Mouse (Mus musculus) hematopoietic stem cell, adult 5-6 weeks (primary cell): ENCODE results near the gene Acsl1. TPM values are rescaled to one million over a fixed set of nuclear protein-coding genes. Genes with fewer than 3 reads are reported as not detected.
A peak's percentile ranks its signal among the peaks of the same experiment; 100 is the strongest.

Source experiments
- ATAC-seq, 2 experiments: fragments of 125-278 bp in 1 of 2; replicated peaks in 1 of 2; 2 replicates each; pipeline ENCODE4 v1.8.0; 2016 to 2017; ENCODE audit warnings: inconsistent platforms in 2 of 2, mild to moderate bottlenecking in 2 of 2, moderate number of reproducible peaks in 2 of 2, low read depth in 1 of 2, moderate TSS enrichment in 1 of 2; ENCODE audit not compliant: low FRiP score in 2 of 2, poor library complexity in 2 of 2, severe bottlenecking in 2 of 2, insufficient read depth in 1 of 2, low TSS enrichment in 1 of 2
- total RNA-seq: library from RNA; stranded (forward); fragments of 172-1452, 232-1000 nt; gene quantifications from 2 replicates; pipeline ENCODE4 v1.2.3, GENCODE M21; 2017

Acsl1 gene
- total RNA-seq, 1 experiment from 2014 or later = 65.2 TPM

DNA sequence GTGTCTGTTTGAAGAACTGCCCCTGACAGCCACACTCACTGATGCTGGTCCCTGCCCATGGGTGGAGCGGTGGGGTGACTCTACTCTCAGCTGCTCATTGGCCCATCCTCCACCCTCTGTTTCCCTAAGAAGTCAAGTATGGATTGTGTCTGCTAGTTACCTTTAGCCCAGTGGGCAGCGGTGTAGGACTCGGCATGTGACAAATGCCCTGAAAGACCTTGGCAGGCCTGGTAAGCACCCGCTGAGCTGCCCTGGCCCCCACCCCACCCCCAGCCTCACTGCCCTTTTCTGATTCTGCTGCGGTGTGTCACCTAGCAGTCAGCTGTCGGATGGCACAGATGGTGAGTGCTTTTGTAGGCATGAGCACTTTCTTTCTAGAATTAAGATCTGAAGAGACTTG, 20.0 kb downstream of the Acsl1 start:
- no peak for ATAC-seq

DNA sequence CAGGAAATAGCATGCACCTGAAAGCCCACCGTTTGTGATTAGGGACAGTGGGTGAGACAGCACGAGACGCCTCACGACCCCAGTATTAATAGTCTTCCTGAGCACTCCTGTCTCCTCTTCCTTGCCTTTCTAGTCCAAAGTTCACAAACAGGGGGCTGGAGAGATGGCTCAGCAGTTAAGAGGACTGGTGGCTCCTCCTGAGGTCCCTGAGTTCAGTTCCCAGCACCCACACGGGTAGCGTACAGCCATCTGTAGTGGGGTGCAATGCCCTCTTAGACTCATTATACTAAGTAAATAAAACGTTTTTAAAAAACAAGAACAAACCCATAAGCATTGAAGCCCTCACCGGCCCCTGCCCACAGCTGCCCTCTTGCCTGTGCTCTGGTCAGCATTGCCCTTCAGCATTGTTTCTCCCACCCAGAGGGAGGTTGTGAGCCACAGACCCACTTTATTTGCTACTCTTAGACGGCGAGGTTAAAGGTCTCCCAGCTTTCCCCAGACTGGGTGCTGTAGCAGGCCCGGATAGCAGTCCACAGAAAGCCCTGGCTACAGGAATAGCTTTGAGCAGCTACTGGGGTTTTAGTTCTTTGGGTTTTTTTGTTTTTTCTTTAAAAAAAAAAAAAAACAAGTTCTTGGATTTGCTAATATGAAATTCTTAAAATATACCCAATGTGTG, 22.8 kb downstream of the Acsl1 start:
- ATAC-seq = no peak

DNA sequence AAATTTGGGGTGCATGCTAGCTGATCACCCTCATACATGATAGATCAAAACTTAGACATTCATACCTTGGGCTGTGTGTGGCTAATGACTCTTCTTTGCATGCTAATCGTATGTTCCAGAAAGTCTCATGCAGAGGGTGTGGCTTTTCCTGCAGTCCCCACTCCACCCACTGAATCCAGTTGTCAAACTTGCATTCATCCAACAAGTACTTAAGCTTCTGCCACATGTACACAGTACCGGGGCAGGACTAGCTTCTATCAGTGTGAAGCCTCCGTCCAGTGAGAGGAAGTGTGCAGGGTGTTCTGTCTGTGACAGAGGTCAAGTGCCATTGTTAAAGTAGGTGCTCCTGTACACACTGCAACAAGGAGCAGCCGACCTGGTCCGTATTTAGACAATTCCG, 26.0 kb downstream of the Acsl1 start:
- 0 out of 4 replicates have a peak, but pooled peaks of 1 of the 2 experiments have one; percentile 2 for ATAC-seq

DNA sequence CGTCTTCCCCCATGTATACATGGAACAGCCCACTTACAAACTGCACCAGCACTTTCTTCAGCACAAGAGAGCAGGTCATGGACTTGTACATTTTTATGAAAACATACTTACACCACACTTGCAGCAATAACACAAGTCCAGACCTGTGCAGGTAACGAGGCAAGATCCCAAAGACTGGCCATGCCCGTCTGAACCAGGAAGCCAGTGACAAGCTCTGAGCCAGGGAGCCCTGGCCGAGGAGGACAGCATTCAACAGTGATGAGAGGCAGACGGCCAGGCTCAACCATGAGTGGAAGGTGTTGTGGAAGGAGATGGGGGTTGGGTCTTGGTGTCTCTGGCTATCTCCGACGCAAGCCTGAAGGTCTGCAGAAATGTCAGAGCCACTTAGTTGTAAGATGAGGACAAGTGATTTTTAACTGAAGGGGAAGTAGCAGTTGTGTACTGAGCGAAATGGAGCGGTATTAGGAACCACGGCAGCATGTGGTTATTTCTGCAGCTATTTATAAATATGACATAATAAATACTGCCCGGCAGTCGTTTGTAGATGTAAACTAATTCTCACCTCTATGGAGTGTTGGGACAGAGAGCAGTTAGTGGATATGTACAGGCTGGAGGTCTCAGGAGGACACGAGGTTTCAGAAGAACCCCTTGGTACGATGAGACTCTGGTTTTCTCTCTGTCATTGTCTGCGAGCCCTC, 26.6 kb downstream of the Acsl1 start:
- ATAC-seq = peak; percentile 43 to 63

DNA sequence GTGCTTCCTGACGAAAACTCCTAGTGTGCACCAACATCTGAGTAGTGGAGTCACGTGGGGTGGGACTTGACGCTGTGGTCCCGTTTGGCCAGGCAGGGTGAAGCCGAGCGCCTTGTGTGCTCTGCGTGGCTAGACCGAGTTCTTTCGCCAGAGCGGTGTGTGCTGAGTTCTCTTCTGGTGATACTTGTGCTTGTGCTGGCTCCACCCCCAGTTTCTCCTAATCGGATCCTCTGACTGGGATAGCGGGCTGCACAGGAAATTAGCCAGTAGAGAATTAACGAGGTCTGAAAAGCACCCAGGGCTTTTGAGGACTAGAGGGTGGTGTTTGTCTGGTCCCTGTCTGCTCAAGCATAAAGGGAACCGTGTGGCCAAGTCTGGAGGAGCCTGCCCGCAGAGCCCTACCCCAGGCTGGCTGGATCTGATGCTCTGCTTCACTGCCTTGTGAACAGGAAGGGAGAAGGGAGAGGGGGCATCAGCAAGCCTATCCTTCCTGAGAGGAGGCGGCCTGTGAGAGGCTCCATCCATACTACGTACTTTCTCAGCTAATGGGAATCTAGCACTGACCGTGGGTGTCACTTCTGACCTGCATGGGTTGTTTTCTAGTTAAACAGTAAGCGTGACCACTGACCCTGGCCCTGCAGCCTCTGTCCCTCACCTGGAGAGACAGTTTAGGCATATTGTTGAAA, 28.7 kb downstream of the Acsl1 start:
- ATAC-seq = no peak

DNA sequence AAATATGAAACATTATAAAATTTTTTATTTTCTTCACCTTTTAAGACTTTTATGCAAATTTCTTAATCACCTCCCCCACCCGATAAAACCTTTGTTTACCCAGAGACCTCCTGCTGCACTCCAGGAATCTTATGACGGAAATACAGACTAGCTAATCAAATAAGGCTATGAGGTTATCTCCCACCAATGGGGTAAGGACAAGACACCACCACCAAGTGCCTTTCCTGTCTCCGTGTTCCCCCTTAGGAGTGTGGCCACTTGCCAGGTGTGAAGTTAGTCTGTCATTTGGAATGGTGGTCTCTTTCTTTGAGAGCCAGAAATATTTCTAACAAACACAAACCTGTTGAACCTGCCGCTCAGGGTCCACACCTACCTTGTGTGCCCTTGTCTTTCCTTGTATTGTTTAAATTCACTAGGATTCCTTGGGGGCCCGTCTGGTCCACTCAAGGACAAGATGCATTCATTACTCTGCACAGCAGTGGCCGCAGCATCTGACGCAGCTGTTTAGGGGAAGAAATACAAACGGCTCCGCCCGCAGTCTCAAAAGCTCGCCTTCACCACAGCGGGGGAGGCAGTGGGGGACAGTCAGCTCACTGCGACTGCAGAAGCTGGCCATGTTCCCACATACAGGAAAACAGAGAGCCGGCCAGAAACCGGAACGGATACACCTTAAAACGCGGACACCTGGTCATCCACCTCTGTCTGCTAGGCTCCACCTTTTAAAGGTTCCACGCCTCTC, 31.7 kb downstream of the Acsl1 start:
- no peak for ATAC-seq

DNA sequence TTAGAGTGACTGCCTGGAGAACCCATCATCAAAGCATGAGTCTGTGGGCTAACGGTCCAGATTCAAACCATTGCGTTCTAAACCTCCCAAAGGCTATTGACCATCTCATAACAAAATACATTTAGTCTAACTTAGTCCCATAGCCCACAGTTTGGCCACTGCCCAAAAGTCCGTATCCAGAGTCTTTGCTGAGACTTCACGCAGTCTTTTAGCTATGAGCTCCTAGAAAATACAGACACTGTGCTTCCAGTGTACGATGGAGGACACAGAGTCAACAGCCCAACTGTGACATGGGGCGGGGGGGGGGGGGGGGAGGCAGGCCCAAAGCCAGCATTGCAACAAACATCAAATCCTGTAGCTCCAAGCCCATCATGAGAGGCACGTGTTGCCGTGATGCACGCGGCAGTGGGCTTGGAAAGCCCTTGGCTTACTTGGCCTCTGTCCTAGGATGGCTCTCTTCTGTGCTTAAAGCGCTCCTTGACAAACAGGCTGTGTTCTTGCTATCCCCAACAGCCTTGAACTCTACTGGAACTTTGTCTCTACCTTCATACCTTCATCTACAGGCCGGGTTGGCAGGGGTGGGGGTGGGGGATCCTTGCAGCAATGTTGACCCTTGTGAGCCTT, 32.3 kb downstream of the Acsl1 start:
- ATAC-seq = no peak

DNA sequence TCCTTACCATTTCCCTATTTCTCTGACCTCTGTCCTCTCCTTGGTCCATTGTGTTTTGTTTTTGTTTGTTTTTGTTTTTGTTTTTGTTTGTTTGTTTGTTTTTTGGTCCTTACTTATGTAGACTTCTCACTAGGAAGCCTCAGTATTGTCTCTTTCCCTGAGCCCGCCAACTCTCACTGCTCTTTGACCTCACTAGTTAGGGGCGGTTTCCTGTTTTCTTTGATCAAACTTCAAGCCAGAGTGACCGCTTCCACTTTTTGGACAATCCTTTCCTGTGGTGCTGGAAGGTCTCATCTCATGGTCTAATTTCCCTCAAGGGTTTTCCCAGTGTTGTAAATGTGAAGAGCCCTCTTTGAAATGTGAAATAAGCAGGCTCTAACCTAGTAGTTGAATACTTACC, 33.4 kb downstream of the Acsl1 start:
- ATAC-seq = no peak

DNA sequence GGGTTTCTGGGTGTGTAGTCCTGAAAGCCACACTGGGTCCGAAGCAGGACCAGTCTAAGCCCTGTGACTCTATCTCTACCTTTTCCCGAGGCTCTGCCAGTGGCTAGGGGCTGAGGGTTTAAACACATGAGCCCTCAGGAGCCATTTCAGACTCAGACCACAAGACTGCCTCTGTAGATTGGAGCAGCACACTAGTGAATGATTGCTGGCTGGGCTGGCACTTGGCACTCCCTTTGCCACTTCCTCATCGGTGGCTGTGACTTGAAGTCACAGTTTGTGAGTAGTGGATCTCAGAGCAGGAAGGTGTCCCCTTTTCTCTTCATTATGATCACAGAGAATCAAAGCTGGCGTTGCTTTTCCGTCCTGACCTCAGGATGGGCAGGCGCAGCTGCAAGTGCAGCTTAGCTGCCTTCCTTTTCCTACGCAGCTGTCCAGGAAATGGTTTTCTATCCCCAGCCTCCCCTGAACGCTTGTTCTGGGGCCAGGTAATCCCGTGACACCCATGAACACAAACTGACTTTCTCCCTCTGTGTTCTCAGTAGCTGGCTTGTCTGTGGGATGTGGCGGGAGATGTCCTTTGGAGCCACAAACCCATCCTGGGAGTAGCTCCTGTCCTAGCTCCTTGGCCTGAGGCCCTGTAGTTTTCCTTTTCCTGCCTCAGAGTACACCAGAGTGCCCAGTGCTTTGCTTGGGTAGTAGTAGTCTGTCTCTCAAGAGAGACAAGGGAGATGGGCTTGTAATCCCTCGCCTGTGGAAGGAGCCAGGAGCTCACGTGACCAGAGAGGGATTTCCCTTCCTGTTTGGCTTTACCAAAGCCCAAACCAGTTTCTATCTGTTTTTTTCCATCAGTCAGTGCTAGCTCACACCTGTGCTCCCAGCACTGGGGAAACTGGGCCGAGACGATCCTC, 37.9 kb downstream of the Acsl1 start:
- ATAC-seq = peak; percentile 92 to 95

DNA sequence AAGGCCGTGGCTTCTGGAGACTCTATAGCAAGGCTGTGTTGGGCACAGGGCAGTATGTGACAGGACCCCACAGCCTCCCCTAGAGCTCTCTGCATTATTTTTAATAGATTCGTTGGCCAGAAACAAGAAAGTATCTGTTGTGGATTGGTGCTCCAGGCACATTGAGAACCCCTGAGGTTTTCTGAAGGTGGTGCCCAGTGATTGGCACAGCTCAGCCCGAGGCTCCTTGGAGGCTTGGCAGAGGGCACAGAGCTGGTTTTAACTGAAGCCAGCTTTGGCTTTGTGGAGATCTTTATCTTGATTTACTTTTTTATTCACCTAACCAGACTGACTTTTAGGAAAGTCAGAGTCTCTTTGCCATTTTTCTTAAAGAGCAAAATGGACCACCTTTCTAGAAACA, 38.6 kb downstream of the Acsl1 start:
- no peak for ATAC-seq

DNA sequence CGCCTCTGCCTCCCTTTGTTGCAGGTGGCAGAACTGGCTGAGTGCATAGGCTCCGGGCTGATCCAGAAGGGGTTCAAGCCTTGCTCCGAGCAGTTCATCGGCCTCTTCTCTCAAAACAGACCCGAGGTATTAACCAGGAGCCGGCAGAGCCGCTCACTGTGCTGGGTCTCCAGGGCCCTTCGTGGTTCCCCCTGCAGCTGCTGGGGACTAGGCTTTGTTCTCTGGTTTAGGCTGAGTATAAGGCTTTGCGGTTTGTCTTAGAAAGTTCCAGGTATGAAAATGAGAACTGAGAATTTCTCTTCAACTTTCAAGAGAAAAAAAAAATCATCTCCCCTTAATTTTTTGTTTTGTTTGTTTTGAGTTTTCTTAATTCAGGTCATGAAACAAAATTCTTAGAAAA, 40.5 kb downstream of the Acsl1 start:
- no peak for ATAC-seq

DNA sequence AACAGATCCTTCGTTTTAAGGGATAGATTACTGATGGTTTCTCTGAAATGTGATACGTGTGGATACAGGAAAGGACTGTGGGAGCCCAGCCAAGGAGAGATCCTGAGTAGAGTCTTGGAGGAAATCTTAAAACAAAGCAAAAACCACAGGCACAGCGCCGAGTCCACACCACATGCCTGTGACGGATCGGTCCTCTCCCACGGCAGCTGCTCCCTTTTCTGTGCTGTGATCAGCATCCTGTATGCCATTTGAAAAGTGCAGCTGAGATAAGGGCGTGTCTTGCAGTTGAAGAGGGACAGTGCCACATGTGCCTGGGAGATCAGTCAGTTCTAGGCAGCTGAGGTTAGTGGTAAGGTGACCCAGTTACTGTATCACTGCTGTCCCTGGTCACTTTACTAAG, 41.7 kb downstream of the Acsl1 start:
- no peak for ATAC-seq

DNA sequence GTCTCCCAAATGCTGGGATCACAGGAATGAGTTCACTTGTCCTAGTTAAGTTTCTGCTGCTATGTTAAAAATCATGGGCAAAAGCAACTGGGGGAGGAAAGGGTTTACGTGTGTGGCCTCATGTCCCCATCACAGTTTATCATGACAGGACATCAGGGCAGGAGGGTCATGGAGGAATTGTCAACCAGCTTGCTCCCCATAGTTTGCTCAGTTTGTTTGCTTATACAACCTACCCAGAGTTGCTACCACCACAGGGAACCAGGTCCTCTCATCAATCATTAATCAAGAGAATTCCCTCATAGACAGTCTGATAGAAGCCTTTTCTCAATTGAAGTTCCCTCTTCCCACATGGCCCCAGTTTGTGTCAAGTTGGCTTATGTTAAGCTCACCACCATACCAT, 43.2 kb downstream of the Acsl1 start:
- no peak for ATAC-seq

DNA sequence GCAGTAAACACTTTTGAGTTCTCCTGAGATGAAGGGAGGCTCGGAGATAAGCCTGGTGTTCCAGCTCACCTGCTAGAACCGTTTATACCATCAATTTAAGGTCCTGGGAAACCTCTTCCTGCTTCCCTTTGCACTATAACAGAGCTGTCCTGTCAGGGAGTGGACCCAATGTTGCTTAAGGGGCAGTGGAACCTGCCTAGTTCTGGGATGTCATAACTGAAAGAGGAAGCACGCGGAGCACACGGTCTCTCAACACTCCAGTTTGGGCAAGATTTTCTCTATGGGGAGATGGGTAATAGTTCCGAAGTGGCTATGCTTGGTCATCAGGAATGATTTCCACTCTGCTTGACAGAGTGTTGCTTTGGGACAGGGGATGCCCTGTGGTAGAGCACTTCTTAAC, 49.8 kb downstream of the Acsl1 start:
- peak in 1 of 2 experiments; percentile 63; a peak in 1 of 4 replicates for ATAC-seq

DNA sequence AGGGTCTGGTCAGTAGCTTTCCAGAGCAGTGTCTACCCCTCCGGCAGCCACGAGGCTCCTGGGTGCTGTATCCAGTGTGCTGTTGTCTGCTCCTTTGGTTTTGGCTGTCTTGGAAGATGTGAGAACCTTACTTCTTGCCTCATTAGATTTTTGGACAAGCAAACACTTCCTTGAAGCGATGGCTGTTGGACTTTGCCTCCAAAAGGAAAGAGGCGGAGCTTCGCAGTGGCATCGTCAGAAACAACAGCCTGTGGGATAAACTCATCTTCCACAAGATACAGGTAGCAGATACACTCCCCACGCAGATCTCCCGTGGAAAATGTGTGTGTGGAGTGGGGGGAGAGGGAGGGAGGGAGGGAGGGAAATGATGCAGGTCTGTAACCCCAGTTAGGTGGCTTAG, 55.3 kb downstream of the Acsl1 start:
- no peak for ATAC-seq

DNA sequence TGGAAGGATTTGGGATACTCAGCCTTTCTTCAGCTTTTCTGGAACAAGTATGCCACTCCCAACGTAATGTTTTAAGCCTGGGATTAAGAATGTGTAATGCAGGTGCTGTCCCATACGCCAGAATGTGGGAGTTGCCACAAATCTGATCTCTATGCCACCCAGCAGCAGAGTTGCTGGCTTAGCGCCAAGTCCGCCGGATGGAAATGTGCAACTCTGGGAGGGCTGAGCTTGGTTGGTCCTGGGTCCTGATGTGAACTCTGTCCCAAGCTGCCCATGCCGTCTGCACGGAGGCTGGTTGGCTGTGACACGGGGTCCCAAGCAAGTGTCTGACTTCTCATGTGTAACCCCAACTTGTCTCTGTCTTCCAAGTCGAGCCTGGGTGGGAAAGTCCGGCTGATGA, 56.0 kb downstream of the Acsl1 start:
- ATAC-seq = no peak

DNA sequence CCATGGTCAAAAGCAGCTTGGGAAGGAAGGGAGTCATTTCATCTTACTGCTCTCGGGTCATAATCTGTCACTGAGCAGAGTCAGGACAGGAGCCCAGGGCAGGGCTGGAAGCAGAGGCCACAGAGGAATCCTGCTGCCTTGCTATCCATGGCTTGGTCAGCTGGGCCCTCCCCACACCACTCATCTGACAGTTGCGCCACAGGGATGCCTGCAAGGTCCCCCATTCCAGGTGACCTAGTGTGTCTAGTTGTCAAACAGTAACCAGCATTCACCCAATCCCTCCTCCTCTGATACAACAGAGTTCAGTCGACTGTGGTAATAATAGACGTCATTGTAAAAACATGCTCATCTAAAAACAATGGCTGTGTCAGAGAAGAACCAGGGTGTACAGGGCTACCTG, 58.7 kb downstream of the Acsl1 start:
- no peak for ATAC-seq
